Mouse (Mus musculus): Measurements from ENCODE around the gene Otop2. TPM values are rescaled to one million over a fixed set of nuclear protein-coding genes. Genes with fewer than 3 reads are reported as not detected.

The Otop2 gene
- polyA plus RNA-seq, 1 experiment from 2014 or later, result not detected

DNA sequence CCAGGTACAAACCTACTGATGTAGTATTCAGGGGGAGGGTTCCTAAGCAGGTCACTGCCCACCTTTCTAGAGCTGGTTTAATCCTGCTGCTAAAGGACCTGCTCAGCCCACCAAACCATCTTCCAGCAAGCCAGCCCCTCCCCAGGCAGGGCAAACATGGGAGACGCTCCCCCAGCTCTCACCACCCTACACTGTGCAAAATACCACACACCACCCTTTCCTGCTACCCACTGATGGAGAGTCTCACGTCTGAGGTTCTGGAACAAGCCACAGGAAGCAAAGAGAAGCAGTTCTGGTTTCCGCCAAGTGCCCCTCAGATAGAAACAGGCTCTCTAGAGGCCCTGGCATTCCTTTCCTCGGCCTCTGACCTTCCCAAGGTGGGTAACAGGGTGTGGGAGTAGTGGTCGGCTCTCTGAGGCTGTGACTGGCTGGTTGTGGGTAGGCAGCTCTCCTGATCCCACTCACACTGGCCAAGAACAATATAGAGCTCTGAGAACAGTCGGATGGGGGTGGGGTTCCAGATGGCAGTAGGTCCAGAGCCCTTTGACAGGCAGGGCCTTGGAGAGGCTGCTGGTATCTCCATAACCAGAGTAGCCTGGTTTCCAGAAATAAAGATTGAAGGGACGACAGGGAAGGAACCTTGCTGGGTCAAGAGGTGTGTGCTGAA lies 59.2 kb downstream of the Otop2 start:
- H3K4me2 ChIP-seq, result peak overlapping the region; percentile 84
- peak overlapping the region; percentile 87 for H3K27ac ChIP-seq
- peaks cover 30% of the 10 kb centered on the region for H3K4me1 ChIP-seq
- no peaks in the 10 kb centered on the region; the same call in 1 of the 2 replicates for H3K36me3 ChIP-seq (replicated peaks)
- ATAC-seq (replicated peaks), result peak; percentile 35
- H3K4me3 ChIP-seq, result peak overlapping the region; percentile 63
- no peaks in the 10 kb centered on the region for H3K9me3 ChIP-seq
- 0 out of 2 replicates have a peak, but pooled peaks cover 6% of the 10 kb centered on the region for H3K27me3 ChIP-seq (replicated peaks)
- 46% methylated on average over 7 of the region's 7 CpGs for WGBS
- peak overlapping the region; percentile 7; the same call in 1 of the 2 replicates for H3K9ac ChIP-seq

DNA sequence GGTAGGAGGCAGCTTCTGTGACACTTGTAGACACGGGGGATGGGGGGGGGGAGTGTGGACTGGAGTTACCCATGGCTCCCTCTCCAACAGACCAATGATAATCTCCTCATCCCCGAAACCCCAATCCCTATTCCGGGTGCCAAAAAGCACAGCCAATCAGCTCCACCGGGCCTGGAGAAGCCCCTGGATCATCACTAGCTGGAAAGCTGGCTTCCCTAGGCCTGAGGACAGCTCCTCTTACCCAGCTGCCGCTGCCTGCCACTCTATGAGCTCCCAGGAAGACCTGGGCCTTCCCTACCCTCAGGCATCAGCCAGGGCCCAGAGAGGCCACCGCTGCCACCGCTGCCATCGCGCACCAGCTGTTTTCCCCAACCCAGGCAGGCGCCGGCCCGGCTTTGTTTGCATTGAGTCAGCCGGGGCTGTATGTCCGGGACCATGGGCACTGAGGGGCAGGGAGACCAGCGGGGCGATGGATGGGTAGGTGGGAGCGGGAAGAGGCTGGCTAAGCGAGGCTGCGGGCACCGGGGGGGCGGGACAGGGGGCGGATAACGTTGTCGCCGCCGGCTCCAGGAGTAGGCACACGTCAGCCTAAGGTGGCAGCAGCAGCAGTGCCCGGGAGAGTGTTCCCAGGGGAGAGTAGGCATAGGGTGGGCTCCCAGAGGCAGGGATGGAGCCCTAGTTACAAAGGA lies 59.9 kb downstream of the Otop2 start:
- peak overlapping the region; percentile 80 for H3K9ac ChIP-seq
- H3K4me2 ChIP-seq, result peak overlapping the region; percentile 84
- no peaks in the 10 kb centered on the region for H3K9me3 ChIP-seq
- no peaks in the 10 kb centered on the region for H3K36me3 ChIP-seq (replicated peaks)
- H3K27me3 ChIP-seq (replicated peaks), result 0 out of 2 replicates have a peak, but pooled peaks cover 6% of the 10 kb centered on the region
- H3K4me1 ChIP-seq, result peaks cover 30% of the 10 kb centered on the region
- under 1% methylated on average over 28 of the region's 28 CpGs for WGBS
- peak overlapping the region; percentile 63 for H3K4me3 ChIP-seq
- ATAC-seq (replicated peaks), result peak; percentile 76
- peak overlapping the region; percentile 87 for H3K27ac ChIP-seq

DNA sequence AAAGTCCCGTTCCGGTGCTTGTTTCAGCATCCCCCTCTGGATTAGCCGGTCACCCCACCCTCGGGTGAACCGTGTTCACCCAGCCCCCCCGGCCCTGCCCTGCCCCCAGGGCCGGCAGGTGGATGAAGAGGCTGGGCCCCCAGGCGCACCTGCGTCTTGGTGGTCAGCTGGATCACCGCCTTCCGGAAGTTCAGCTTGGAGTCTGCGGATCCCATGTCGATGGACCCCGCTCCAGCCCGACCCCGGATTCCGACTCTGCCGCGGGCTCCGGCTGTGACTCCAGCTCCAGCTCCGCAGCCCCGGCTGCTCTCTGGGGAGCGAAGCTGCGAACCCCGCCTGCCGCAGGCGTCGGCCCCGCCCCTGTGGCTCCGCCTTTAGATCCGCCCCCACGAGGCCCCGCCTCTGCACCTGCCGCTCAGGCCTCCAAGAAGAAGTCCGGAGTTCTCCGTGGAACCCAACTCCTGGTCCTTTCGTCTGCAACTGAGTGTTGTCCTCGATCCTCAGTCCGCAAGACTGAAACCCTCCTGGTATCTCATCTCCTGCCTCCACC lies 60.5 kb downstream of the Otop2 start, which contains the start of gene Hid1:
Gene Hid1 (minus strand): TSS at position 362 of the 550 bp plus-strand sequence.
- ATAC-seq (replicated peaks), result peak; percentile 77
- peak within 1 kb of the TSS; percentile 80 for H3K9ac ChIP-seq
- H3K27ac ChIP-seq, result peak within 1 kb of the TSS; percentile 87
- H3K4me3 ChIP-seq, result peak within 1 kb of the TSS; percentile 63
- 0 out of 2 replicates have a peak, but pooled peaks cover 6% of the 10 kb centered on the region for H3K27me3 ChIP-seq (replicated peaks)
- peaks cover 30% of the 10 kb centered on the region for H3K4me1 ChIP-seq
- WGBS, result under 1% methylated on average over 39 of the region's 39 CpGs
- no peaks in the 10 kb centered on the region for H3K36me3 ChIP-seq (replicated peaks)
- H3K9me3 ChIP-seq, result no peaks in the 10 kb centered on the region
- H3K4me2 ChIP-seq, result peak within 1 kb of the TSS; percentile 84

DNA sequence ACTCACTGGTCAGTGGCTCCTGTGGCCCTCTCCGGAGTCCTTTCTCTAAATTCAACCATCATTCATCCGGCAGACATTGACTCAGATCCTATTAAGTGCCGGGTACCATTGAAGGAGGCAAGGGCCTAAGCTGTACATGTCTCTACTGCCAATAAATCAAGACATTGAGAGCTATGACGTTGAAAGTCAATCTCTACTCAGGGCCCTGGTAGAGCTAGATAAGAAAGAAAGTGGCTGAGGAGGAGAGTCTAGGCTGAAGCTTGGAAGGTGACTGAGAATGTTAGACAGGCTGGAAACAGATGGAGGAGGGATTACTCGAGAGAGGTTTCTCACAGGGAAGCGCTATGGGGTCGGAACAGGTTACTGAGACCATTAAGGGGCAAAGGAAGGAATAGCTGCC lies 63.4 kb downstream of the Otop2 start:
- Histone ChIP-seq H3K36me3 (replicated peaks) (no peaks in the 10 kb centered on the region), H3K4me2 (no peak overlapping the region), H3K27me3 (replicated peaks) (peaks cover 6% of the 10 kb centered on the region; the same call in 1 of the 2 replicates), H3K4me1 (peaks cover 30% of the 10 kb centered on the region), H3K27ac (no peak overlapping the region), H3K4me3 (no peak overlapping the region), H3K9ac (no peak overlapping the region), H3K9me3 (no peaks in the 10 kb centered on the region)
- 65% methylated on average over 7 of the region's 7 CpGs for WGBS
- ATAC-seq (replicated peaks), result no peak

DNA sequence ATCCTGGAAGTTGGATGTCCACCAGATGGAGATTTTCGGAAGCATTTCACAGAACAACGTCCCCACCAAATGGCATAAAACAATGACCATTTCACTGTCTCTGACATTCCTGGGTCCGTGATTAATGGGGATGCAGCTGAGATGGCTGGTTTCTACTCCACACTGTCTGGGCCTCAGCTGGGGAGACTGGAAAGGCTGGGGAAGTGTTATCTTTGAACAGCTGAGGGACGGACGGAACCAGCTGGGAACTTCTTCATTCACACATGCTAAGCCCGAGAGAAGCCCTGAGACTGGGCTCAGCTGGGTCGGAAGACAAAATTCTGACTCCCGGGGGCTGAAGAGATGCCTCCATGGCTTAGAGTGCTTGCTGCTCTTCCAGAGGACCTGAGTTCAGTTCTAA lies 64.4 kb downstream of the Otop2 start:
- no peak overlapping the region for H3K4me3 ChIP-seq
- peaks cover 20% of the 10 kb centered on the region for H3K4me1 ChIP-seq
- no peaks in the 10 kb centered on the region for H3K36me3 ChIP-seq (replicated peaks)
- 76% methylated on average over 8 of the region's 8 CpGs for WGBS
- H3K9me3 ChIP-seq, result no peaks in the 10 kb centered on the region
- ATAC-seq (replicated peaks), result no peak
- H3K9ac ChIP-seq, result no peak overlapping the region
- peaks cover 6% of the 10 kb centered on the region; the same call in 1 of the 2 replicates for H3K27me3 ChIP-seq (replicated peaks)
- H3K27ac ChIP-seq, result no peak overlapping the region
- no peak overlapping the region for H3K4me2 ChIP-seq

DNA sequence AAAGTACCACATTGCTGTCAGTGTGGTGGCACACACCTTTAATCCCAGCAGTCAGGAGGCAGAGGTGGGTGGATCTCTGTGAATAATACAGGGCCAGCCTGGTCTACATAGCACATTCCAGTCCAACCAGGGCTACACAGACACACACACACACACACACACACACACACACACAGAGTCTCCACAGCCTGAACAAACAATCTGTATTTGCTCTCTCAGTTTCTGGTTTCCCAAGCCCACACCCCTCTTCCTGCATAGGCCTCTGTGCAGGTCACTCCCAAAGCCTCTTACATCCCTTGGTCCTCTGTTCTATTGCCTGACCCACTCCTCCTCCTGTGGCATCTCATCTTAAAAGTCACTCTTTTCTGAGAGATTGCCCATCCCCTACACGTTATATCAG lies 65.1 kb downstream of the Otop2 start:
- ATAC-seq (replicated peaks), result no peak
- 69% methylated on average over 1 of the region's 1 CpGs for WGBS

DNA sequence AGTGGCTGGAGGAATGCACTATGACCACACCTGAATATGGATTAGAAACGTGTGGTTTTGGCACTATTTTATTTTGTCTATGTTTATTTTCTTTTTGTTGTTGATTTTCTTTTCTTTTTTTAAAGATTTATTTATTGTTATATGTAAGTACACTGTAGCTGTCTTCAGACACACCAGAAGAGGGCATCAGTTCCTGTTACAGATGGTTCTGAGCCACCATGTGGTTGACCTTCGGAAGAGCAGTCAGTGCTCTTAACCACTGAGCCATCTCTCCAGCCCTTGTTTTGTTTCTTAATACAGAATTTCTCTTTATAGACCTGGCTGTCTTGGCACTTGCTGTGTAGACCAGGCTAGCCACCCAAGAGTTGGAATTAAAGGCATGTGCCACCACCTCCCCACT lies 65.8 kb downstream of the Otop2 start:
- no peak for ATAC-seq (replicated peaks)
- peaks cover 14% of the 10 kb centered on the region for H3K4me1 ChIP-seq
- 47% methylated on average over 2 of the region's 2 CpGs for WGBS
- no peak overlapping the region for H3K27ac ChIP-seq
- H3K9me3 ChIP-seq, result no peaks in the 10 kb centered on the region
- H3K36me3 ChIP-seq (replicated peaks), result no peaks in the 10 kb centered on the region
- H3K9ac ChIP-seq, result no peak overlapping the region
- peaks cover 6% of the 10 kb centered on the region; the same call in 1 of the 2 replicates for H3K27me3 ChIP-seq (replicated peaks)
- no peak overlapping the region for H3K4me3 ChIP-seq
- no peak overlapping the region for H3K4me2 ChIP-seq

More for the DNA sequence above, 65.1 kb downstream of the Otop2 start:
- H3K4me2 ChIP-seq, result no peak overlapping the region
- peaks cover 14% of the 10 kb centered on the region for H3K4me1 ChIP-seq
- H3K27me3 ChIP-seq (replicated peaks), result peaks cover 6% of the 10 kb centered on the region; the same call in 1 of the 2 replicates
- H3K27ac ChIP-seq, result no peak overlapping the region
- H3K9ac ChIP-seq, result no peak overlapping the region
- no peak overlapping the region for H3K4me3 ChIP-seq
- no peaks in the 10 kb centered on the region for H3K9me3 ChIP-seq
- no peaks in the 10 kb centered on the region for H3K36me3 ChIP-seq (replicated peaks)

DNA sequence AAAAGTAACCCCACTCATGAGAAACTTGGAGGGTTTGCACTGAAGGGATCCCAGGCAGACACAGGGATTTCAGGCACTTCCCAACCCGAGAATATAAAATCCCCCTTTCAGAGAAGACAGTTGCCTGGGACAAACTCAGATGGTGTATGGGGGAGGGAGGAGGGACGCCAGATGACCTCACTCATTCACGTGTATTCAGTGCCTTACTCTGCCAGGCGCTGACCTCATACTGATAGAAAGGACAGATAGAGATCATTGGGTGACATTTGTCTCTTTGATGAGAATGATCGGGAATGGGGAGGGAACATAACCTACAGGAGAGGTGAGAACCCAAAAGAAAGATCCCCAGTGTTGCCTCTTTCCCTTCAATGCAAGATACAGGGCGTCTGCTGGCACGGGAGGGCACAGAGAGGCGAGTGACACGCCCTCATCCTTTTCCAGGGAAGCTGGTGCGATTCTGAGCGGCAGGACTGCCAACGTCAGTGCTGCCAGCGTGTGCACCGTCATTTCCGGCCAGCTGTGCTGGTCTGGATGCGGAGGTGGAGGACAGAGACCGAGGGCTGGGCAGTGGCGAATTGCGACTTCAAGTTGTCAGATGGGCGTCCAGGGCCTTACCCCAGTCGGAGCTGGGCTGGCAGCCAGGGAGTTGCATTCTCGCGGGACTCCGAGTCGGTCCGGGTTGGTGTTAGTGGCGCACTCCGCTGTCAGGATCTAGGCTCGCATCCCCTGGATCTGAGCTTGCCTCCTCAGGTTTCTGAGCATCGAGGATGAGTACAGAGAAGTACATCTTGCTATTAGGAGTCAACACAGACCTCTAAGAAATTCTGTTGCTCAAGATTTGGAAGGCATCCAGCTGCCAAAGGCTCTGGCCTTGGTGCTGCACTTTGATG lies 67.1 kb downstream of the Otop2 start:
- H3K9ac ChIP-seq, result peak overlapping the region; percentile 59
- H3K4me1 ChIP-seq, result peaks cover 14% of the 10 kb centered on the region
- 1% methylated on average over 30 of the region's 30 CpGs for WGBS
- no peaks in the 10 kb centered on the region for H3K9me3 ChIP-seq
- ATAC-seq (replicated peaks), result peak; percentile 81
- H3K27me3 ChIP-seq (replicated peaks), result peaks cover 6% of the 10 kb centered on the region; the same call in 1 of the 2 replicates
- peak overlapping the region; percentile 80 for H3K4me2 ChIP-seq
- H3K36me3 ChIP-seq (replicated peaks), result no peaks in the 10 kb centered on the region
- peak overlapping the region; percentile 70 for H3K27ac ChIP-seq
- H3K4me3 ChIP-seq, result peak overlapping the region; percentile 44

DNA sequence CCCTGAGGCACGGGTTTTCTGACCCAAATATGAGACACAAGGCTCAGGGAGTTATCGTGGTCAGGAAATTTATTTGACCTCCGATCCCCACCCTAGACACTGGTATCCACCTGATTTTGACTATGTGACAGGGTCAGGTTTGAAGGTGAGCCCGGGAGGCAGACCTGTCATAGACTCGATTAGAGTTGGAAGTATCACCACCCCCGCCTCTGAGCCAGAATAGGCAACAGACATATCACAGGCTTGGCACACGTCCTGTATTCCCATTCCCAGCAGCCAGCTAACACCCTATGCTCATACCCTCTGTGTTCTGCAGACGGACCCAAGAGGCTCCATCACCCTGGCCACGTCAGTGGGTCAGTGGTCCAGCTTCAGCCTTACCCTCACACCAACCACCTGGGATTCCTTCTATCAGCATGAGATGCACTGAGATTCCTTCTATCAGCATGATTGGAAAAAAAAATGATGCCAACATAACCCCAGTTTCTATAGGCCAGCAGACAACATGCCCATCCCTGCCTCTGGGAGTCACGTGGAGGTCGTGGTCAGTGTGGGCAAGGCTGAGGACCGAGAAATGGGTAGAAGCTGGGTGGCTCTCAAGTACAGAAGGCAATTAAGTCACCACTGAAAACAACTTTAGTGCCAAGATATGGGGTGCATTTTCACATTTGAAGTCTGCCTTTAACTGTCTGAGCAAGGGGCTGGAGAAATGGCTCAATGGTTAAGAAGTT lies 67.9 kb downstream of the Otop2 start:
- WGBS, result 68% methylated on average over 12 of the region's 12 CpGs
- Histone ChIP-seq H3K9me3 (no peaks in the 10 kb centered on the region), H3K36me3 (replicated peaks) (no peaks in the 10 kb centered on the region), H3K27ac (peak overlapping the region; percentile 70), H3K4me1 (peaks cover 14% of the 10 kb centered on the region), H3K9ac (peak overlapping the region; percentile 59), H3K27me3 (replicated peaks) (no peaks in the 10 kb centered on the region; the same call in 1 of the 2 replicates), H3K4me2 (peak overlapping the region; percentile 80), H3K4me3 (peak overlapping the region; percentile 44)
- ATAC-seq (replicated peaks), result peak; percentile 21; the same call in 1 of the 2 replicates

DNA sequence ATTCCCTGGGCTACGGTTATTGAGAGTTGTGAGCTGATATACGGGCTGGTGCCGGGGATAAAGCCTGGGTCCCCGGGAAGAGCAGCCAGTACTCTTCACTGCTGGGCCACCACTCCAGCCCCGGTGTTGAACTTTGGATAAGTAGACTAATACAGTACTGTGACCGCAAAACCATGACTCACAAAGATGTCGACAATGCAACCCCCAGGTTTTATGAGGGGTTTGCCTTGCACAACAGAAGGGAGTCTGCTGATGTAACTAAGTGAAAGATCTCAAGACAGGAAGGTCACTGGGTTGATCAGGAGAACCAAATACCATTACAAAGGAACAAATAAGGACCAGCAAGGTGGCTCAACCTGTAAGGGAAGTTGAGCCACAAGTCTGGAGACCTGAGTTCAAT lies 69.8 kb downstream of the Otop2 start:
- no peak for ATAC-seq (replicated peaks)
- H3K36me3 ChIP-seq (replicated peaks), result no peaks in the 10 kb centered on the region
- no peak overlapping the region for H3K27ac ChIP-seq
- H3K4me1 ChIP-seq, result peaks cover 20% of the 10 kb centered on the region
- H3K4me3 ChIP-seq, result no peak overlapping the region
- H3K9ac ChIP-seq, result no peak overlapping the region
- WGBS, result 70% methylated on average over 7 of the region's 7 CpGs
- no peaks in the 10 kb centered on the region for H3K9me3 ChIP-seq
- H3K4me2 ChIP-seq, result no peak overlapping the region
- H3K27me3 ChIP-seq (replicated peaks), result no peaks in the 10 kb centered on the region; the same call in 1 of the 2 replicates

DNA sequence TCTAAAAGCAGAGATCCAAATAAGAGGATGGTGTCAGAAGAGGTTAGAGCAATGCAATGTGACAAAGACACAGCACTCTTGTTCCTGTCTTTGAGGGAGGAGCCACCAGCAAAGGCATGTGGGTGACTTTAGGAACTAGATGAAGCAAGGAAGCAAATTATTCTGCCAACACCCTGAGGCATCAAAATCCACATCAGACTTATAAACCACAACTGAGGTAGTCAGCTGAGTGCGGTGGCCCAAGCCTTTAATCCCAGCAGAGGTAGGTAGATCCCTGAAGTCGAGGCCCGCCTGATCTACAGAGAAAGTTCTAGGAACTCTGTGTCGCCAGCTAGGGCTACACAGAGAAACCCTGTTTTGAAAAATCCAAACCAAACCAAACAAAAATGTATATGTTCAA lies 70.3 kb downstream of the Otop2 start:
- Histone ChIP-seq H3K27ac (no peak overlapping the region), H3K4me2 (no peak overlapping the region), H3K36me3 (replicated peaks) (no peaks in the 10 kb centered on the region), H3K9ac (no peak overlapping the region), H3K4me1 (peaks cover 20% of the 10 kb centered on the region), H3K27me3 (replicated peaks) (no peaks in the 10 kb centered on the region; the same call in 1 of the 2 replicates), H3K4me3 (no peak overlapping the region), H3K9me3 (no peaks in the 10 kb centered on the region)
- no peak for ATAC-seq (replicated peaks)
- WGBS, result 94% methylated on average over 4 of the region's 4 CpGs
